Mouse (Mus musculus) thymus, adult 2 months (tissue): ENCODE measurements around the gene Gm17509. TPM values are rescaled to one million over a fixed set of nuclear protein-coding genes. Genes with fewer than 3 reads are reported as not detected.

Experiments
- DNase-seq: peaks from one replicate; pipeline ENCODE4 v3.0.0; 2021
- H3K27ac ChIP-seq: fragments of 200-500 bp; 2 replicates; pipeline ENCODE4 v1.5.1; 2012; ENCODE audit warnings: low read length, control low read depth; ENCODE audit not compliant: control insufficient read depth, insufficient read depth
- H3K27me3 ChIP-seq: fragments of 200-500 bp; 2 replicates; pipeline ENCODE4 v1.6.1; 2012; ENCODE audit warnings: mild to moderate bottlenecking, low read length, moderate library complexity, mixed read lengths; ENCODE audit not compliant: control insufficient read depth, insufficient read depth
- H3K36me3 ChIP-seq: fragments of 200-500 bp; 2 replicates; pipeline ENCODE4 v1.6.1; 2012; ENCODE audit warnings: mild to moderate bottlenecking, low read length, moderate library complexity; ENCODE audit not compliant: control insufficient read depth, insufficient read depth
- H3K4me1 ChIP-seq: fragments of 200-500 bp; replicated peaks from 2 replicates; pipeline ENCODE4 v1.6.1; 2012; ENCODE audit warnings: low read length; ENCODE audit not compliant: control insufficient read depth, insufficient read depth
- H3K4me3 ChIP-seq: fragments of 200-500 bp; 2 replicates; pipeline ENCODE4 v1.5.1; 2012; ENCODE audit warnings: mild to moderate bottlenecking, low read length, control low read depth, moderate library complexity; ENCODE audit not compliant: control insufficient read depth, insufficient read depth
- CTCF ChIP-seq: fragments of 200-500 bp; IDR thresholded peaks from 2 replicates; pipeline ENCODE4 v1.5.1; 2012; ENCODE audit warnings: mild to moderate bottlenecking, control low read depth, low read length, moderate library complexity, borderline replicate concordance; ENCODE audit not compliant: control insufficient read depth, poor library complexity, insufficient read depth; ENCODE audit errors: extremely low read depth
- POLR2A ChIP-seq: fragments of 200-500 bp; IDR thresholded peaks from 2 replicates; pipeline ENCODE4 v1.6.1; 2012; ENCODE audit warnings: mild to moderate bottlenecking, low read length, control low read depth, moderate library complexity; ENCODE audit not compliant: control insufficient read depth, poor library complexity, insufficient read depth; ENCODE audit errors: extremely low read depth
- WGBS: fragments of 180-500 bp; shearing (Covaris S2); methylation state at CpG from one replicate; pipeline ENCODE4 v1.1.7; 2018; 5-methylcytosine and 5-hydroxymethylcytosine counted together
- polyA plus RNA-seq: library from polyadenylated mRNA; depleted of rRNA; stranded (reverse); fragments of >200 nt; gene quantifications from 2 replicates; pipeline ENCODE4 v1.2.3, GENCODE M21; 2012

The Gm17509 gene
- polyA plus RNA-seq, 1 experiment = 3.1 TPM

- Histone ChIP-seq H3K27me3 (no peaks in the 10 kb centered on the region), H3K4me1 (peaks cover 9% of the 10 kb centered on the region), H3K27ac (no peak overlapping the region), H3K4me3 (no peak overlapping the region), H3K36me3 (no peaks in the 10 kb centered on the region)
- DNase-seq = peak; percentile 91
- TF ChIP-seq POLR2A (no peak), CTCF (no peak)
- 88% methylated on average over 7 of the region's 7 CpGs for WGBS
Measured at GRCm38 (mm10) chr13:117198402-117199083, 22.3 kb downstream of the Gm17509 start.

- Histone ChIP-seq H3K4me3 (no peak overlapping the region), H3K4me1 (peaks cover 10% of the 10 kb centered on the region), H3K36me3 (no peaks in the 10 kb centered on the region), H3K27ac (no peak overlapping the region), H3K27me3 (no peaks in the 10 kb centered on the region)
- WGBS = 91% methylated on average over 2 of the region's 2 CpGs
- TF ChIP-seq CTCF = no peak
- no peak for DNase-seq
Measured at GRCm38 (mm10) chr13:117197666-117198065, 23.2 kb downstream of the Gm17509 start.

GRCm38 (mm10) chr13:117195569-117196495, 25.0 kb downstream of the Gm17509 start:
- Histone ChIP-seq H3K27me3 (no peaks in the 10 kb centered on the region), H3K4me1 (peaks cover 10% of the 10 kb centered on the region), H3K27ac (peak overlapping the region; percentile 84), H3K36me3 (no peaks in the 10 kb centered on the region), H3K4me3 (no peak overlapping the region)
- TF ChIP-seq POLR2A = no peak
- no peak for TF ChIP-seq CTCF
- 39% methylated on average over 13 of the region's 13 CpGs for WGBS
- DNase-seq = peak; percentile 45

GRCm38 (mm10) chr13:117193422-117193983, 27.4 kb downstream of the Gm17509 start:
- DNase-seq = no peak
- TF ChIP-seq CTCF (no peak), POLR2A (no peak)
- Histone ChIP-seq H3K4me1 (peaks cover 10% of the 10 kb centered on the region), H3K36me3 (no peaks in the 10 kb centered on the region), H3K27ac (peak overlapping the region; percentile 55; the same call in 1 of the 2 replicates), H3K4me3 (no peak overlapping the region), H3K27me3 (no peaks in the 10 kb centered on the region)
- WGBS = 25% methylated on average over 7 of the region's 7 CpGs

- H3K36me3 ChIP-seq = no peaks in the 10 kb centered on the region
- DNase-seq = no peak
- peaks cover 10% of the 10 kb centered on the region for H3K4me1 ChIP-seq
- no peak overlapping the region for H3K27ac ChIP-seq
- H3K4me3 ChIP-seq = no peak overlapping the region
- WGBS = 97% methylated on average over 5 of the region's 5 CpGs
- TF ChIP-seq POLR2A (no peak), CTCF (no peak)
- H3K27me3 ChIP-seq = no peaks in the 10 kb centered on the region
Measured at GRCm38 (mm10) chr13:117192161-117192560, 28.7 kb downstream of the Gm17509 start.

- TF ChIP-seq POLR2A = no peak
- TF ChIP-seq CTCF = no peak
- 97% methylated on average over 6 of the region's 6 CpGs for WGBS
- Histone ChIP-seq H3K27ac (no peak overlapping the region), H3K27me3 (no peaks in the 10 kb centered on the region), H3K4me3 (no peak overlapping the region), H3K36me3 (no peaks in the 10 kb centered on the region), H3K4me1 (no peaks in the 10 kb centered on the region)
- DNase-seq = no peak
Measured at GRCm38 (mm10) chr13:117185329-117185728, 35.5 kb downstream of the Gm17509 start.
